Mouse (Mus musculus) liver, embryonic 11.5 days (tissue): ENCODE measurements around the gene Gm12248. TPM values are rescaled to one million over a fixed set of nuclear protein-coding genes. Genes with fewer than 3 reads are reported as not detected.

Experiments
- ATAC-seq: fragments of 200-750 bp; cut with Nextera tagmentation; replicated peaks from 2 replicates; pipeline ENCODE4 v1.8.0; 2017; ENCODE audit warnings: moderate number of reproducible peaks, mild to moderate bottlenecking, moderate TSS enrichment, moderate library complexity; ENCODE audit not compliant: low FRiP score
- DNase-seq: peaks from one replicate; pipeline ENCODE4 v3.0.0-alpha.2; 2017; ENCODE audit warnings: low spot score
- H3K27ac ChIP-seq: fragments of 300-500 bp; sonication (generic); 2 replicates; pipeline ENCODE4 v1.5.1; 2014; ENCODE audit warnings: mild to moderate bottlenecking, low read depth, low read length, control low read depth
- H3K27me3 ChIP-seq: fragments of 300-500 bp; sonication (generic); replicated peaks from 2 replicates; pipeline ENCODE4 v1.6.1; 2014; ENCODE audit warnings: low read length, mixed read lengths; ENCODE audit not compliant: control insufficient read depth, insufficient read depth
- H3K36me3 ChIP-seq: fragments of 300-500 bp; sonication (generic); 2 replicates; pipeline ENCODE4 v1.6.1; 2014; ENCODE audit warnings: mild to moderate bottlenecking, low read length, moderate library complexity, mixed read lengths; ENCODE audit not compliant: control insufficient read depth, insufficient read depth
- H3K4me1 ChIP-seq: fragments of 300-500 bp; sonication (generic); replicated peaks from 2 replicates; pipeline ENCODE4 v1.6.1; 2014; ENCODE audit warnings: low read length, mixed read lengths; ENCODE audit not compliant: control insufficient read depth, insufficient read depth
- H3K4me2 ChIP-seq: fragments of 300-500 bp; sonication (generic); 2 replicates; pipeline ENCODE4 v1.6.1; 2014; ENCODE audit warnings: mild to moderate bottlenecking, control low read depth, moderate library complexity
- H3K4me3 ChIP-seq: fragments of 300-500 bp; sonication (generic); 2 replicates; pipeline ENCODE4 v1.5.1; 2014; ENCODE audit warnings: low read depth, low read length, control low read depth
- H3K9ac ChIP-seq: fragments of 300-500 bp; sonication (generic); 2 replicates; pipeline ENCODE4 v1.6.1; 2014; ENCODE audit warnings: low read depth, low read length, control low read depth
- H3K9me3 ChIP-seq: fragments of 300-500 bp; sonication (generic); 2 replicates; pipeline ENCODE4 v1.6.1; 2016; ENCODE audit warnings: low read length, inconsistent platforms, mixed read lengths; ENCODE audit not compliant: control insufficient read depth
- WGBS: fragments of 180-500 bp; shearing (Covaris S2); extraction: QIAGEN DNeasy Blood & Tissue Kit; methylation state at CpG from one replicate; pipeline ENCODE4 v1.1.7; 2014; 5-methylcytosine and 5-hydroxymethylcytosine counted together
- polyA plus RNA-seq: library from polyadenylated mRNA; unstranded; fragments of >200 nt; fragmentation: Nextera tagmentation; extraction: Ambion mirVana; gene quantifications from 2 replicates; pipeline ENCODE4 v1.2.1, GENCODE M21; 2014

The Gm12248 gene
- polyA plus RNA-seq, 1 experiment from 2014 or later = not detected

DNA sequence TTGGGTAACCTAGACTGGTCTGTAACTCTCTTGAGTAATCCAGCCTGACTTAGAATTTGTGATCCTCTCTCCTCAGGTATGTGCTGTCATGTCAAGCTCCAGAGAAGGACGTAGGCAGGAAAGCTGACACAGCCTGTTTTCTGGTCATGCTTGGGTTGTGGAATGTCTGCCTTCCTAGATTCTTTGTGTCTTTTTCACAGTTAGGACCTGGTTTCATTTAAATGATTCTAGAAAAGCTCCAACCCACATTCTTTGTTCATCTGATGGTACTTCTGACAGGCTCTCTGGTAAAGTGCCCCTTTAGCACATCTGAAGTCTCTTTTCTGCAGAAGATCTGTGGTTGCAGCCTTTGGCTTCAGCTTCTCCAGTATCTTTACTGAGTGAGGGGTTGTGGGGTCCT, 68.7 kb downstream of the Gm12248 start:
- 74% methylated on average over 1 of the region's 1 CpGs for WGBS
- Histone ChIP-seq H3K36me3 (no peaks in the 10 kb centered on the region; the same call in 1 of the 2 replicates), H3K4me1 (peaks cover 58% of the 10 kb centered on the region), H3K27ac (no peak overlapping the region), H3K4me3 (no peak overlapping the region), H3K4me2 (no peak overlapping the region), H3K9ac (no peak overlapping the region), H3K9me3 (no peaks in the 10 kb centered on the region), H3K27me3 (no peaks in the 10 kb centered on the region)
- no peak for DNase-seq
- no peak for ATAC-seq

DNA sequence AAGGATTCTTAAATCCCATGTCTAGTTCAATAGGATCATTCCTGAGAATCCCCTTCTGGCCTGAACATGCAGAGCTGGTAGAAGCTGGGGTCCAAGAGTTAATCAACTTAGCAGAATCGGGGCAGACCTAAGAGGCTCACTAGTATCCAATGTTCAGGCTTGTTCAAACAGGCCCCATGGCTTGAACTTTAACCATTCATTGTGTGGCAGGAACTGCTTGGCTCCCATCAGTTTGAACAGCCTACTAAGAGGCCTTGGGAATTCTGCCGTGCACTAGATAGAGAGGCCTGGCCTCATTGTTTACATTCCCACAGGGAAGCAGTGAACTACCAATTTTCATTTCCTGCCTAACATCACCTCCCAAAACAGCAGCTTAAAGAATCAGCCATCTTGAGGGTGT, 71.3 kb downstream of the Gm12248 start:
- 60% methylated on average over 2 of the region's 2 CpGs for WGBS
- ATAC-seq (peak; percentile 57; the same call in 1 of the 2 replicates), DNase-seq (no peak)
- Histone ChIP-seq H3K27ac (peak overlapping the region; percentile 66), H3K27me3 (no peaks in the 10 kb centered on the region), H3K9ac (no peak overlapping the region), H3K4me1 (peaks cover 70% of the 10 kb centered on the region), H3K9me3 (no peaks in the 10 kb centered on the region), H3K4me3 (0 out of 2 replicates have a peak overlapping the region, but pooled peaks have one; percentile 8), H3K4me2 (peak overlapping the region; percentile 46), H3K36me3 (no peaks in the 10 kb centered on the region)

DNA sequence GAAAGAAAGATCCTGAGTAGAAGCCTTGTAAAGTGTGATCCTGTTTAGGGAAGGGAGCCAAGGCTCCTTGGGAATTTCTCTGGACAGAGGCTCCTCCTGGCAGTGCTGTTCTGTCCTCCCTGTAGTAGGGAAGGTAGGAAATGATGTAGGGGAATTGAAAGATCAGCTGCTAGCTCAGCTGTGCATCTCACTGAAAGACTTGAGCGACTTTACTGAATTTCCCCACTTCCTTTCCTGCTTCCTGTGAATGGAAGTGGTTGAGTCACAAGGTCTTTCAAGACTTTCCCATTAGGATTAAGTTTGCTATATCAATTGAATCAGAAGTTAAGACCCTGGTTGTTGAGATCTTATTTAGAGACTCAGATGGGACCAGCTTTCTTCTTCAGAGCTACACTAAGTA, 71.8 kb downstream of the Gm12248 start:
- Histone ChIP-seq H3K4me1 (peaks cover 72% of the 10 kb centered on the region), H3K9me3 (no peaks in the 10 kb centered on the region), H3K27ac (peak overlapping the region; percentile 66), H3K9ac (no peak overlapping the region), H3K4me2 (peak overlapping the region; percentile 46), H3K4me3 (no peak overlapping the region), H3K27me3 (no peaks in the 10 kb centered on the region), H3K36me3 (no peaks in the 10 kb centered on the region)
- ATAC-seq (no peak), DNase-seq (no peak)
- 37% methylated on average over 1 of the region's 1 CpGs for WGBS

DNA sequence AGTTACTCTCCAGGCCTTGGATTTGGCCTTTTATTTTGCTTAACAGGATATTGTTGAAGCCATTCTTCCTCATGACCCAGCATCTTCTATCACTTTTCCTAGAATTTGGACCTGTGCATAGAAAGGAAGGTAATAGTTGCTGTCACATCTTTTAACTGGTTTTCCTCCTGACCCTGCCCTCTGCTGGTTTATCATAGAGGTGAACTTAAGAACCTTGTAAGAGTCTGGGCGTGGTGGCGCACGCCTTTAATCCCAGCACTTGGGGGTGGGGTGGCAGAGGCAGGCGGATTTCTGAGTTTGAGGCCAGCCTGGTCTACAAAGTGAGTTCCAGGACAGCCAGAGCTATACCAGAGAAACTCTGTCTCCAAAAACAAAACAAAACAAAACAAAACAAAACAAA, 74.2 kb downstream of the Gm12248 start:
- no peak overlapping the region for H3K4me2 ChIP-seq
- no peak for ATAC-seq
- H3K9me3 ChIP-seq = no peaks in the 10 kb centered on the region
- no peaks in the 10 kb centered on the region for H3K36me3 ChIP-seq
- DNase-seq = no peak
- H3K4me3 ChIP-seq = no peak overlapping the region
- no peak overlapping the region for H3K27ac ChIP-seq
- no peak overlapping the region for H3K9ac ChIP-seq
- WGBS = 59% methylated on average over 4 of the region's 4 CpGs
- H3K4me1 ChIP-seq = peaks cover 83% of the 10 kb centered on the region
- no peaks in the 10 kb centered on the region for H3K27me3 ChIP-seq

DNA sequence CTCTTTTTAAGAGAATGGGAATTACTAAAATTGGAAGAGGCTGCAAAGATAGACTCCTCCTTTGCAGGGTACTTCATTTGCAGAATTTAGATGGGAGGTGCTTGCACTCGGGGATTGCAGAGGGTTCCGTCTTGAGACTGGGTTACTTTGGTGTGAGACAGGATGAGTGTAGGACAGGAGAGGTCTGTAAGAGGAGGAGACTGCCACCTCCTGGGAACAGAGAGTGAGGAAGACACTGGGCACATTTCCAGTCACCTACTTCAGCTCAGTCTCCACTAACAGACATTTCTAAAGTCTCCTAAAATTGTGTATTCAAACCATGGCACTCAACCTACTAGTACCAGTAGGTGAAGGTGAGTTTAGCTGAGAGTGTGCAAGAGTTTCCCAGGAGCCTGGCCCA, 74.6 kb downstream of the Gm12248 start:
- Histone ChIP-seq H3K9ac (0 out of 2 replicates have a peak overlapping the region, but pooled peaks have one; percentile 46), H3K9me3 (no peaks in the 10 kb centered on the region), H3K36me3 (no peaks in the 10 kb centered on the region), H3K27me3 (no peaks in the 10 kb centered on the region), H3K4me1 (peaks cover 82% of the 10 kb centered on the region), H3K4me2 (no peak overlapping the region), H3K27ac (no peak overlapping the region), H3K4me3 (no peak overlapping the region)
- ATAC-seq = peak; percentile 42; the same call in 1 of the 2 replicates
- DNase-seq = no peak
- 50% methylated on average over 2 of the region's 2 CpGs for WGBS

DNA sequence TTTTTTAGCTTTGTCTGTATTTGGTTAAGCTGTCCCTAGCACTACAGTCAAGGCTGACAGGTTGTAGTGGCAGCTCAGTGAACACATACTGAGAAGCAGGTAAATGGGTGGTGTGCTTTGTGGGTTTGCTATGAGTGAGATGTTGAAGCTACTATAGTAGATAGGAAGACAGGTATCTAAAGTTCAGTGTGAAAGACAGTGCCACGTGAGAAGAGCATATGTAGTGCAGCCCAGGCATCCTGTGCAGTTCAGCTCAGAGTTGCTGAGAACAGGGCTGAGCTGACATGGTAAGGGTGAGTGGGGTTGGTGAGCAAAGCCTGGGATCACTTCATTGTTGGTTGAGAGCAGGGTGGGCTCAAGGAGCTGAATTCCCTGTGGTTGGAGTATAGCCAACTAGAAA, 75.5 kb downstream of the Gm12248 start:
- H3K4me2 ChIP-seq = peak overlapping the region; percentile 34
- peak overlapping the region; percentile 46 for H3K9ac ChIP-seq
- H3K4me3 ChIP-seq = no peak overlapping the region
- H3K9me3 ChIP-seq = no peaks in the 10 kb centered on the region
- peaks cover 86% of the 10 kb centered on the region for H3K4me1 ChIP-seq
- H3K27me3 ChIP-seq = no peaks in the 10 kb centered on the region
- H3K36me3 ChIP-seq = peaks cover 3% of the 10 kb centered on the region; the same call in 1 of the 2 replicates
- WGBS = 58% methylated on average over 1 of the region's 1 CpGs
- ATAC-seq (no peak; the same call in 1 of the 2 replicates), DNase-seq (no peak)
- H3K27ac ChIP-seq = peak overlapping the region; percentile 40

DNA sequence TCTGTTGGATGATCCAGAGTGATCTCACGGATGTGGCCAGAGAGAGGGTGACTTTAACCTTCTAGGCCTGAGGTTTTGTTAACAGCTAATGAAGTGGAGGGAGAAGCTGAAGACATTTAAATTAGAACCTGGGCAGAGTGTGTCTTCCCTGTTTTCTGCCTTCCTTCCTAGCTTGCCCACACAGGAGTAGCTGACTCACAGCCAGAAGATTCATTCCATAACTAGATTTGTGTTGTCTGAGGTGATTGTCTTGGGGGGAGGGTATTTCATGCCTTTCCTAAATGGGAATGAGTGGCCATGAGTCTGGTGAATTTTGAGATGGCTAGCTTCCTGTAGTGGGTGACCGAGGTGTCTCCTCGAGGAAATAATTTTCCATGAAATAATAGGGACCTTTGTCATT, 76.6 kb downstream of the Gm12248 start:
- DNase-seq = no peak
- ATAC-seq = no peak
- no peak overlapping the region; the same call in 1 of the 2 replicates for H3K4me2 ChIP-seq
- H3K36me3 ChIP-seq = peaks cover 3% of the 10 kb centered on the region; the same call in 1 of the 2 replicates
- H3K27ac ChIP-seq = no peak overlapping the region
- H3K27me3 ChIP-seq = no peaks in the 10 kb centered on the region
- H3K9me3 ChIP-seq = no peaks in the 10 kb centered on the region
- H3K9ac ChIP-seq = no peak overlapping the region
- H3K4me3 ChIP-seq = no peak overlapping the region
- 65% methylated on average over 3 of the region's 3 CpGs for whole genome bisulfite sequencing
- H3K4me1 ChIP-seq = peaks cover 84% of the 10 kb centered on the region

DNA sequence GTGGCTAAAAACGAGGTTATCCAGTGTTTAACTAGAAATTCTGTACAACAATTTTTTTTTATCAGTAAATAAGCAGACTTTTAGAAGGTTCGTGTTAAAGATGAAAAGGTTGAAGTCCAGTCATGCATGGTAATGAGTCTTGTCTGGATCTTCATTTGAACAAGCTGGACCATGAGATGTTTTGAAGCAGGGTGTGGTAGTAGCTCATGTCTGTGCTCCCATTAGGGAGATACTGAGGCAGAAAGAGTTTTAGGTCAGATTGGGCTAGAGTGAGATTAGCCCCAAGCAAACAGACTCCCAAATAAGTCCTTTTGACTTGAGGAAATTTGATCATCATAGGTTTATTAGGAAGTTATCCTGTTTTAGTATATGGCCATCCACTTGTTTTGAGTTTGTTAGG, 77.6 kb downstream of the Gm12248 start:
- H3K36me3 ChIP-seq = peaks cover 3% of the 10 kb centered on the region; the same call in 1 of the 2 replicates
- no peak overlapping the region; the same call in 1 of the 2 replicates for H3K9ac ChIP-seq
- H3K4me2 ChIP-seq = no peak overlapping the region; the same call in 1 of the 2 replicates
- peak; percentile 46; the same call in 1 of the 2 replicates for ATAC-seq
- 66% methylated on average over 2 of the region's 2 CpGs for WGBS
- no peak overlapping the region for H3K27ac ChIP-seq
- H3K4me3 ChIP-seq = no peak overlapping the region
- H3K9me3 ChIP-seq = no peaks in the 10 kb centered on the region
- DNase-seq = no peak
- H3K27me3 ChIP-seq = no peaks in the 10 kb centered on the region
- H3K4me1 ChIP-seq = peaks cover 82% of the 10 kb centered on the region

DNA sequence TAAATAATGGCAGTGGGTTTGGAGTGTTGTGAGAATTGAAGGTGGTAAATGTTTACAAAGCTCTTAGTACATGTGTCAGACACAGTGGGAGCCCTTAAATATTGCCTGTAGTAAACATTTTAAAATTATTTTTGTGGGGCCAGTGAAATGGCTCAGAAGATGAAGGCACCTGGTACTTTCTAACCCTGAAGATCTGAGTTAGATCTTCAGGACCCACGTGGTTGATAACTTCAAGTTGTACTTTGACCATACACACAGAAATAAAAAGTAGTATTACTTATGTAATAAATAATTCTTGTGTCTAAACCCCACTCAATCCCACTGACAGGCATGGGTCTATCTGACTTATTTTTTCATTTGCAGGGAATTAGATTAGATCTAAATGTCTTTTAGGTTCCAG, 78.3 kb downstream of the Gm12248 start:
- H3K27ac ChIP-seq = no peak overlapping the region
- DNase-seq = no peak
- 63% methylated on average over 1 of the region's 1 CpGs for WGBS
- H3K4me2 ChIP-seq = peak overlapping the region; percentile 15
- H3K27me3 ChIP-seq = no peaks in the 10 kb centered on the region
- H3K4me3 ChIP-seq = no peak overlapping the region
- H3K36me3 ChIP-seq = peaks cover 3% of the 10 kb centered on the region; the same call in 1 of the 2 replicates
- no peaks in the 10 kb centered on the region for H3K9me3 ChIP-seq
- H3K4me1 ChIP-seq = peaks cover 75% of the 10 kb centered on the region
- H3K9ac ChIP-seq = no peak overlapping the region
- no peak for ATAC-seq
